In genomic region chr17:85631106-85631505, GRCm38 (mm10) we compare ENCODE assay signal across 13 mouse cellular contexts. TPM values are rescaled to one million over a fixed set of nuclear protein-coding genes. Genes with fewer than 3 reads are reported as not detected.
DNase-seq lines count a peak whose midpoint lies in the region; ATAC-seq and TF ChIP-seq lines count a peak whose summit lies in the region.
"Had no signal": no experiment of that assay in that cellular context is flagged by ENCODE, and none has a peak within 500 bp of the region (broad histone marks: within the 10 kb centered on the region; RNA-seq: fewer than 3 reads in every experiment).

No protein-coding gene starts in this region.

- no peak overlapping the region for H3K27ac ChIP-seq in intestine, embryonic 14.5 days (ENCODE audit: low read depth)
- H3K27ac ChIP-seq in intestine, embryonic 15.5 days: no peak overlapping the region
- no peak overlapping the region for H3K27ac ChIP-seq in lung, embryonic 14.5 days (ENCODE audit: low read depth)
- H3K27ac ChIP-seq: embryonic facial prominence, embryonic 13.5 days; forebrain, embryonic 12.5 days; heart, embryonic 15.5 days; hindbrain, embryonic 14.5 days had no signal

- DNase-seq in intestine, embryonic 14.5 days (ENCODE audit: low spot score): peak; percentile 47
- DNase-seq in lung, embryonic 14.5 days: no peak
- DNase-seq in lung, postnatal 36 days: no peak
- peak; percentile 93 for DNase-seq in Muller cell, postnatal 12 days (ENCODE audit: inconsistent ontology term)
- peak; percentile 68 for DNase-seq in retina, embryonic 14.5 days (ENCODE audit: low spot score)
- no peak for DNase-seq in heart, adult 8-10 months (ENCODE audit: low spot score)

- no peaks in the 10 kb centered on the region for H3K36me3 ChIP-seq in intestine, embryonic 14.5 days (ENCODE audit: control insufficient read depth, insufficient read depth, low read length)
- H3K36me3 ChIP-seq in intestine, embryonic 15.5 days: no peaks in the 10 kb centered on the region
- no peaks in the 10 kb centered on the region for H3K36me3 ChIP-seq in lung, embryonic 14.5 days (ENCODE audit: insufficient read depth)
- H3K36me3 ChIP-seq: embryonic facial prominence, embryonic 13.5 days; forebrain, embryonic 12.5 days; heart, embryonic 15.5 days had no signal

- no peaks in the 10 kb centered on the region for H3K9me3 ChIP-seq in intestine, embryonic 14.5 days (ENCODE audit: control insufficient read depth, low read length)
- H3K9me3 ChIP-seq in intestine, embryonic 15.5 days: no peaks in the 10 kb centered on the region
- H3K9me3 ChIP-seq in lung, embryonic 14.5 days (ENCODE audit: low read depth, low read length): no peaks in the 10 kb centered on the region
- H3K9me3 ChIP-seq: embryonic facial prominence, embryonic 13.5 days; forebrain, embryonic 12.5 days; heart, embryonic 15.5 days had no signal

- TF ChIP-seq CTCF in lung, embryonic 14.5 days (IDR thresholded peaks at IDR 0.05; ENCODE audit: low read depth): peak; percentile 31; the same call in 1 of the 2 replicates

- H3K9ac ChIP-seq in intestine, embryonic 14.5 days (ENCODE audit: low read length): no peak overlapping the region
- no peak overlapping the region for H3K9ac ChIP-seq in intestine, embryonic 15.5 days
- H3K9ac ChIP-seq in lung, embryonic 14.5 days: no peak overlapping the region
- H3K9ac ChIP-seq: forebrain, embryonic 12.5 days; heart, embryonic 15.5 days; hindbrain, embryonic 14.5 days had no signal

- H3K4me1 ChIP-seq in intestine, embryonic 14.5 days (replicated peaks; ENCODE audit: control insufficient read depth, insufficient read depth, low read length): no peaks in the 10 kb centered on the region
- H3K4me1 ChIP-seq in intestine, embryonic 15.5 days (replicated peaks): no peaks in the 10 kb centered on the region
- no peaks in the 10 kb centered on the region for H3K4me1 ChIP-seq in lung, embryonic 14.5 days (ENCODE audit: insufficient read depth)
- H3K4me1 ChIP-seq: heart, embryonic 15.5 days had no signal

- no peak overlapping the region for H3K4me3 ChIP-seq in intestine, embryonic 14.5 days (ENCODE audit: low read depth, low read length)
- no peak overlapping the region for H3K4me3 ChIP-seq in intestine, embryonic 15.5 days (replicated peaks)
- no peak overlapping the region for H3K4me3 ChIP-seq in lung, embryonic 14.5 days (ENCODE audit: low read depth, low read length)
- H3K4me3 ChIP-seq: forebrain, embryonic 12.5 days; heart, embryonic 15.5 days had no signal

- no peak for ATAC-seq in intestine, embryonic 14.5 days (replicated peaks; ENCODE audit: low FRiP score, low TSS enrichment, low read depth)
- ATAC-seq in intestine, embryonic 15.5 days: no peak
- ATAC-seq in lung, embryonic 14.5 days (ENCODE audit: insufficient read depth): no peak

- WGBS in intestine, embryonic 14.5 days: 50% methylated on average over 5 of the region's 5 CpGs
- 55% methylated on average over 5 of the region's 5 CpGs for WGBS in intestine, embryonic 15.5 days
- 51% methylated on average over 5 of the region's 5 CpGs for WGBS in lung, embryonic 14.5 days

- H3K4me2 ChIP-seq in intestine, embryonic 14.5 days (ENCODE audit: low read length): no peak overlapping the region
- no peak overlapping the region for H3K4me2 ChIP-seq in intestine, embryonic 15.5 days (replicated peaks)
- no peak overlapping the region for H3K4me2 ChIP-seq in lung, embryonic 14.5 days
- H3K4me2 ChIP-seq: forebrain, embryonic 12.5 days; heart, embryonic 15.5 days; hindbrain, embryonic 14.5 days had no signal

- peaks cover 79% of the 10 kb centered on the region for H3K27me3 ChIP-seq in intestine, embryonic 14.5 days (replicated peaks; ENCODE audit: control insufficient read depth, insufficient read depth, low read length)
- peaks cover 73% of the 10 kb centered on the region for H3K27me3 ChIP-seq in intestine, embryonic 15.5 days (replicated peaks)
- peaks cover 76% of the 10 kb centered on the region for H3K27me3 ChIP-seq in lung, embryonic 14.5 days (ENCODE audit: insufficient read depth, low read length)

RNA-seq across cellular contexts. Expression of gene Six3, which starts 17.7 kb away (rescaled TPM):
- polyA plus RNA-seq in intestine, embryonic 14.5 days (2014; fragmentation: Nextera tagmentation; extraction: Ambion mirVana): not detected in 2 replicates
- not detected in 2 replicates for polyA plus RNA-seq in intestine, embryonic 15.5 days (2015; fragmentation: Nextera tagmentation; extraction: Ambion mirVana)
- polyA plus RNA-seq in lung, embryonic 14.5 days (2014; fragmentation: Nextera tagmentation; extraction: Ambion mirVana): not detected in 2 replicates
- total RNA-seq in heart, adult 8-10 months (2022): not detected
- total RNA-seq: gastrocnemius, adult 8-10 months; neutrophil, adult 5-6 weeks had no signal
- polyA plus RNA-seq: heart, embryonic 15.5 days; hindbrain, embryonic 14.5 days had no signal

RNA-seq across cellular contexts. Expression of gene Six2, which starts 57.0 kb away (rescaled TPM):
- 0.22 and 0.30 TPM in 2 replicates for polyA plus RNA-seq in intestine, embryonic 14.5 days (2014; fragmentation: Nextera tagmentation; extraction: Ambion mirVana)
- 0.35 and 0.43 TPM in 2 replicates for polyA plus RNA-seq in intestine, embryonic 15.5 days (2015; fragmentation: Nextera tagmentation; extraction: Ambion mirVana)
- 0.26 TPM in 1 of 2 replicates, not detected in the other for polyA plus RNA-seq in lung, embryonic 14.5 days (2014; fragmentation: Nextera tagmentation; extraction: Ambion mirVana)
- total RNA-seq in heart, adult 8-10 months (2022): under 1 TPM; 0.23 to 0.38 (median 0.26) TPM
- total RNA-seq: neutrophil, adult 5-6 weeks had no signal

Comparison
In these comparisons a context has a peak if more than half of its experiments do, and no peak if none do; other contexts are left out.
1. DNase-seq: peak in intestine, embryonic 14.5 days (single experiment), Muller cell, postnatal 12 days (single experiment) and retina, embryonic 14.5 days (single experiment); none in lung, embryonic 14.5 days (single experiment), lung, postnatal 36 days (single experiment) and heart, adult 8-10 months (single experiment).